Mouse (Mus musculus) layer of hippocampus, adult 2 months (tissue): ENCODE results near the gene Elfn1. TPM values are rescaled to one million over a fixed set of nuclear protein-coding genes. Genes with fewer than 3 reads are reported as not detected.
"Not testable (repeated sequence)": the region's sequence is repeated elsewhere in the genome, so short reads cannot be mapped to it uniquely, and the experiment has no call there.

Experiments used
- DNase-seq, 2 experiments: peaks; one replicate each; pipeline ENCODE4 v3.0.0; 2022; ENCODE audit warnings: low spot score in 2 of 2
- H3K27ac ChIP-seq: fragments of 200-600 bp; 2 replicates; pipeline ENCODE4 v1.8.1; 2022
- H3K4me3 ChIP-seq: fragments of 200-600 bp; 2 replicates; pipeline ENCODE4 v1.8.1; 2022; ENCODE audit warnings: mild to moderate bottlenecking
- CTCF ChIP-seq: fragments of 200-600 bp; conservative IDR thresholded peaks from 2 replicates; pipeline ENCODE4 v1.8.1; 2022; ENCODE audit warnings: antibody characterized with exemption, mild to moderate bottlenecking, moderate library complexity
- total RNA-seq, 2 experiments: library from RNA; stranded (reverse); gene quantifications; 2 replicates each; pipeline ENCODE4 v1.2.3; 2021

Elfn1 gene
- total RNA-seq, 2 experiments from 2014 or later: 27.0 to 29.1 TPM

DNA sequence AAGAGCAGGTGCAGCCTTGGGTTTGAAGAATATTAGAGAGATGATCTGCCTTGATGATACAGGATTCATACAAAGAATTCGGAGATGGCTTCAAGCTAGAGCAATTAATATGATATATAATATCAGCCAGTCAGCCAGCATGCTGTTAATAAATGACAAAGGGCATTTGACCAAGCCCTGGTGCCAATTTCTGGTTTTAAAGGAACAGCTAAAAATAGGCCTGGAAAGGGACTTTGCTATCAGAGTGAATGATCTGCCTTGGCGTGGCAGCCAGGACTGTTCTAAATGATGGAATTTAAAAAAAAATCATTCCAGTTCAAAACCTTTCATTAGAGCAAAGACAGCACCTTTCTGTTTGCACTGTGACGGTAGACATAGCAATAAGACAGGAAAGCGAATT lies 52.0 kb downstream of the Elfn1 start:
- TF ChIP-seq CTCF: no peak
- H3K27ac ChIP-seq: no peak overlapping the region
- H3K4me3 ChIP-seq: no peak overlapping the region
- no peak for DNase-seq

DNA sequence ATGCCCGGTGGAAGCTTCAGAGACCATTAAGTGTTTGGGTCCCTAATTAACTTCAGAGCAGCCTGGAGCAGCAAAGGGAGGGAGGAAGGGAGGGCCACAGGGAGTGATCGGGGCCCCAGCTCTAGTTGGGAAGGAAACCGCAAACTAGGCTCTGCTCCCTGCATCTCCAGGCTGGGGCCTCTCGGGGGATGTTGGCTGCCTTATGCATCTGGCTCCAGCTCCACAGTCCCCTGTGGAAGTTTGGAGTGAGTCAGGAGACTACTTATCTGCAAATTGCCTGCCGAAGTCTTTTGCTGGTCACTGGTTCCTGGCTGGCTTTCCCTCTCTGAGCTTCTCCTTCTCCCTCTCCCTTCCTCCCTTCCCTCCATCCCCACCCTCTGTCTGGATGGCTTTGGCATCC lies 56.6 kb downstream of the Elfn1 start:
- no peak for TF ChIP-seq CTCF
- Histone ChIP-seq H3K27ac (no peak overlapping the region), H3K4me3 (no peak overlapping the region)
- no peak for DNase-seq

DNA sequence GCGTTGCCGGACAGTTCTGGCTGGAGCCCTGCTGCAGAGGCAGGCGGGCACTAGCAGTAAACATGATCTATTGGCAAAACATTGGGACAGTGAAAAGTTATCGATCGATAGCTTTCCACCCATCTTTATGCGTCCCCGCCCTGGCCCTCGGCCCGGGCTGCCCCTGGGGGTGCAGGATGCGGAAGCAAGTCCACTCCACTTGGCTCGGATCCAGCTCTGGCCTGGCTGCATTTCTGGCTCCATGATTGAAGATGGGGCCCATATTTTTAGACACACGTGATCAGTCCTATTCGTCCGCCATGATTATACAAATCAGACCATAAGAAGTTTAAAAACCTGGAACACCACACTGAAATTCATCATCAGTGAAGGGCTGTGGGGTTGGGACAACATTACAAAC lies 57.9 kb downstream of the Elfn1 start:
- no peak for DNase-seq
- TF ChIP-seq CTCF: no peak
- H3K4me3 ChIP-seq: no peak overlapping the region
- H3K27ac ChIP-seq: no peak overlapping the region

DNA sequence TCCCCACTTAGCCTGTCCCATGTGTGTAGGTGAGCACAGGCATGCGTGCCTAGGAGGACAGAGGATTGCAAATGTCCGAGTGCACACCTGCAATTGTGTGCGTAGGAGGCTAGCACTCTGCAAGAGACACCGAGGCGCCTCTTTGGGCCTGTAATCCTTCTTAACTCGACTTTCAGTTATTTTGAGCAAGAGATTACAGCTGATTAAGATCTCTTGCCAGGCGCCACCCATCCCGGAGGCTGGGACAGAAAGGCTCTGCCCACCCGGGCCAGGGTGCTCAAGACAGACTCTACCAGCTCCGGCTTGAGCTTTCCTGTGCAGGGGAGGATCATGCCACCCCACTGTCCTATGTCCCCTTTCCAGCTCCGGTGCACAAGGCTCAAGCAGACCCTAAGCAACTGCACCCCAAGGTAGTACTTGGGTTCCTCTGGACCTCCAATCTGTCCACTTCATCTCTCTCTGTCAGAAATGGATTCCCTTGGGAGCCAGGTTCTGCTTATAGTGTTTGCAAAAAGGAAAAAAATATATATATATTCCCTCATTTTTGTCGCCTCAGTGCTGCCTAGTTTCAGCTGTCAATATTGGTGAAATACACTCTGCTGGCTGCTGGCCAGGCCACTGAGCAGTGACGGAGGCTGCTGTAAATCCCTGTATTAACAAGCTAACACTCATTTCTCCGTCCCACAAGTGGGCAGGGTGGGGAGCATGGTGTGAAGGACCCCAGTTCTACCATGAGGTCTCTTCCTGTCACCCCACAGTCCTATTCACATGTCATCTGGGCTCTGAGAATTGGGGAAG lies 61.6 kb downstream of the Elfn1 start:
- no peak for TF ChIP-seq CTCF
- no peak overlapping the region for H3K4me3 ChIP-seq

DNA sequence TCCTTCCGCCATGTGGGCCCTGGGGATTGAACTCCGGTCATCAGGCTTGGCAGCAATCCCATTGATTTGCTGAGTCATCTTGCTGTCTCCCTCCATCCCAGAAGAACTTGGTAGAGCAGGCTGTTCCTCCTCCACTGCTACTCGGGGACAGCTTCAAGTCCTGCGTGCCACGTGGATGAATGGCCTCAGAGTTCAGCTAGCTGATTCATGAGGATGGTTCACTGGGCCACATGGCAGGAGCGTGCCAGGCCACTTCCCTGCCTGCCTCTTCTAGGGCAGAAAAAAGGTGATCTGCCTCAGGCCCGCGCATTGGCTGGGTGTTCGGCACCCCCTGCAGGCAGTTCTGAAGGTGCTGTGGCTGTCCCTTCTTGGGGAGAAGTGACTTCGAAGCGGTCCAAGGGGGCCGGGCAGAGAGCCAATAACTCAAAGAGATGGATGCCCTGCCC lies 62.5 kb downstream of the Elfn1 start:
- TF ChIP-seq CTCF: peak; percentile 65
- no peak for DNase-seq
- Histone ChIP-seq H3K27ac (no peak overlapping the region), H3K4me3 (no peak overlapping the region)

More for the DNA sequence above, 61.6 kb downstream of the Elfn1 start:
- H3K27ac ChIP-seq: no peak overlapping the region
- no peak for DNase-seq

DNA sequence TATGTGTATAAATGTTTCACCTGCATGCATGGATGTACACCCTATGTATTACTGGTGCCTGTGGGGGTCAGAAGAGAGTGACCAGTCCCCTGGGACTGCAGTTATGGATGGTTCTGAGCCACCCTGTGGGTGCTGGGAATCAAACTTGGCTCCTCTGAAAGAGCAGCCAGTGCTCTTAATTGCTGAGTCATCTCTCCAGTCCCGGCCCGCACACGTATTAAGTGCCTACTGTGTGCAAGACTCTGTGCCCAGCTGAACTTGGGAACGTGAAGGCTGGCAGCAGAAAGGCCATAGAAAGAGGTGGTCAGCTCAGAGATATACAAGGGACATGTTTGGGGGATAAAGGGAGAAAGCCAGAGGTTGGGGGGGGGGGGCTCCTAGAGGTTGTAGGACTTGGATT lies 68.8 kb downstream of the Elfn1 start:
- DNase-seq: no peak
- no peak overlapping the region for H3K4me3 ChIP-seq
- no peak overlapping the region for H3K27ac ChIP-seq
- TF ChIP-seq CTCF: no peak

DNA sequence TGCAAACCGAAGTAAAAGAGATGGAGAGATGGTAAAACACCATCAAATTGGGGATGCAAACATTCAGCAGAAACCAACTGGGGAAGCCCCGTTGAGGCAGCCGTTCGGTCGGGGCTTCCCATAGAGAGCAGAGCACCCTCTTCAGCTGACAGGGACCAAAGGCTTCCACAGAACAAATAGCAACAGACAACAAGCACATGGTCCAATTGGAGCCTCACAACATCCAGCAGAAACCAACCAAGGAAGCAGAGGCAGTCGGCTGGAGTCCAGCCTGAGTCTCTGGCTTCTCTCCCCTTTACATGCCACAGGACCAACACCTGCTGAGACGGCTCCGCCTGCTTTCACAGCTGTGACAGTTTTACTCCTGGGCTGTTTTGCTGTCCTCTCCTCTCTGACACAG lies 69.7 kb downstream of the Elfn1 start:
- H3K27ac ChIP-seq: no peak overlapping the region
- no peak for DNase-seq
- no peak for TF ChIP-seq CTCF

DNA sequence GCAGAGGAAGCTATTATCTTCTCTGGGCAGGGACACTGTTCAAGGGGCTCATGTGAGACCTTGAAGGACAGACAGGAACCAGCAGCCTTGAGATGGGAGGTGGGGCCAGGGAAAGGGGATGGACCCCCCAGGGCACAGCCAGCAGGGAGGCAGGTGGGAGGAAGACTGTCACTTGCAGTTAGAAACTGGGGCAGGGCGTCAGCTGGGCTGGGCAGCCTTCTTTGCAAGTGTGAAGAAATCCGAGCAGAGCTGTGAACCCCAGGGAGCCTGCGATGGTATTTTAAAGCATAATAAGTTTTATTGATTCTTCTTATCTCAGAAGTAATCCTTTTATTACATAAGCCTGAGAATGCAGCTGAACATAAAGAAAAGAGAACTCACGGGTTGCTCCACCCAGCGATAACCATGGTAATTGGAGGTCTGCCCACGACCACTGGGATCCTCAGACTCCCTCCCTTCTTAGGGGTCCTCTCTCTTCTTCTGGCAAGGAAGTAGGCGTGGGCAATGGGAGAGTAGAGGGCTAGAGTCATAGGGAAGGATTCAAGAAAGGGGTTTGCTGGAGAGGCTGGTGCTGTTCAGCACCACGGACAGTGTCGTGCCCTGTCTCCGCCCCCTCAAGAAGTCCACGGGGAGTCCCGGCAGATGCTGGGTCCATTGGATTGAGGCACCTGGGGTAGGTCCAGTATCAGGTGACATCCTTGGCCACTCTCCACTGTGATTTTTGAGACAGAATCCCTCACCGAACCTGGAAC lies 71.0 kb downstream of the Elfn1 start:
- Histone ChIP-seq H3K27ac (no peak overlapping the region), H3K4me3 (no peak overlapping the region)
- no peak for TF ChIP-seq CTCF
- no peak for DNase-seq

More for the DNA sequence above, 69.7 kb downstream of the Elfn1 start:
- no peak overlapping the region for H3K4me3 ChIP-seq

DNA sequence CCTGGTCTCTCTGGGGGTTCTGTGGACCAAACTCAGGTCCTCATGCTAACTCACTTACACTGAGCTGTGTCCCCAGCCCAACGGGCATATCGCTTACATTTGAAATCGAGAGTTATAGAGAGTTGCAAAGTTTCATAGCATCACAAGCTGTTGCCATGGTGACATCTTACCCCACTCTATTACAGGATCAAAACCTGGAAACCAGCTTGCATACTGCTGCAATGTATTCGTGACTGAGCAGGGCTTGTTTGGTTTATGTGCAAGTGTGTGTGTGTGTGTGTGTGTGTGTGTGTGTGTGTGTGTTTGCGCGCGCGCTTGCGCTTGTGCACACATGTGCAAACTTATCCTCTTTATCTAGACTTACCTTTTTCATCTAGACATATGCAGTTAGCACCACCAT lies 71.6 kb downstream of the Elfn1 start:
- Histone ChIP-seq H3K27ac (no peak overlapping the region), H3K4me3 (no peak overlapping the region)
- TF ChIP-seq CTCF: no peak
- peak in 1 of 2 experiments; percentile 39 for DNase-seq

DNA sequence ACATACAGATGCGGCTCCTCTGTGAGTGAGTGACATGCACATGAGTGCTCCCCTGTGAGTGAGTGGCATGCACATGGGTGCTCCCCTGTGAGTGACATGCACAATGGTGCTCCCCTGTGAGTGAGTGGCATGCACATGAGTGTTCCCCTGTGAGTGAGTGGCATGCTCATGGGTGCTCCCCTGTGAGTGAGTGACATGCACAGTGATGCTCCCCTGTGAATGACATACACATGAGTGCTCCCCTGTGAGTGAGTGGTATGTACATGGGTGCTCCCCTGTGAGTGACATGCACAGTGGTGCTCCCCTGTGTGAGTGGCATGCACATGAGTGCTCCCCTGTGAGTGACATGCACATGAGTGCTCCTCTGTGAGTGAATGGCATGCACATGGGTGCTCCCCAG lies 74.2 kb downstream of the Elfn1 start:
- Histone ChIP-seq H3K4me3 (no peak overlapping the region), H3K27ac (no peak overlapping the region)
- no peak for DNase-seq
- TF ChIP-seq CTCF: no peak

DNA sequence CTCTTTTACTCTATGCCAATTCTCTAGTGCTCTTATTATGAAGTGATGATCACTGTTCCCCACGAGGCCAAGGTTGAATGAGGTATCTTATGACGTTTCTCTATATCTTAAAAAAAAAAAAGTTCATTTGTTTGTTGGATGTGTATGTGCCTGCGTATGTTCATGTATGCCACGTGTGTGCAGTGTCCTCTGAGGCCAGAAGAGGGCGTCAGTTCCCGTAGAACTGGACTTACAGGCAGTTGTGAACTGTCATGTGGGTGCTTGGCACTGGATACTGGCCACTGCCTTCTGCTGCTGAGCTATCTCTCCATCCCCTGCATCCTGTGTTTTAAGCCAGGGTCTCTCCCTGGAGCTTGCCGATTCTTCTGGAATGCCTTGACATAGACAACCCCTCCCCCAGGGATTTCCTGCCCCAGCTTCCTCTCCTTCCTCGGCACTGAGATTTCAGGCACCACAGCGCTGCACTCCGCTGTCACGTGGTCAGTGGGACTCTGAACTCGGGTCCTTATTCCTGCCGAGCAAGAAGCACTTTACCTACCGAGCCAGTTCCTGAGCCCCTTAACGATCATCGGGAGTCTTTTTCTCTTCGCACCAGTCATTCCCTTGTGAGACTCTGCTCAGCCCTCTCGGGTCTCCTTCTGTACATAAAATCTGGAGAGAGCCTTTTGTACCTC lies 77.5 kb downstream of the Elfn1 start:
- no peak overlapping the region for H3K27ac ChIP-seq
- TF ChIP-seq CTCF: no peak
- DNase-seq: no peak
- H3K4me3 ChIP-seq: no peak overlapping the region

DNA sequence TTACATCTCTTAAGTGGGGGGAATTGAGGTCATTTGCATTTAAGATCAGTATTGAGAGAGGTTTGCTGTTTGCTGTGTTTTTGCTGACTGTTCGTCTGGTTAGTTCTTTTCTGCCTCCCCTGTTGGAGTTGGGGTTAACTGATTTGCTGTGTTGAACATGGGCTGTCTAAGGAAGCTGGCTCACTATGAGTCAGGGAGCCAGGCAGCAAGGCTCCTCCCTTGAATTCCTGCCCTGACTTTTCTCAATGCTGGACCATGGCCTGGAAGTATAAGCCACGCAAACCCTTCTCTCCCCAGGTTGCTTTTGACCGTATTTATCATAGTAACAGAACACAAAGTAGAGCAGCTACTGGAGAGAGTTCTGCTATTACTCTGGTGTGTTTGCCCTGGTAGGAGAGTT lies 83.8 kb downstream of the Elfn1 start:
- no peak for TF ChIP-seq CTCF
- no peak for DNase-seq
- Histone ChIP-seq H3K4me3 (no peak overlapping the region), H3K27ac (no peak overlapping the region)

DNA sequence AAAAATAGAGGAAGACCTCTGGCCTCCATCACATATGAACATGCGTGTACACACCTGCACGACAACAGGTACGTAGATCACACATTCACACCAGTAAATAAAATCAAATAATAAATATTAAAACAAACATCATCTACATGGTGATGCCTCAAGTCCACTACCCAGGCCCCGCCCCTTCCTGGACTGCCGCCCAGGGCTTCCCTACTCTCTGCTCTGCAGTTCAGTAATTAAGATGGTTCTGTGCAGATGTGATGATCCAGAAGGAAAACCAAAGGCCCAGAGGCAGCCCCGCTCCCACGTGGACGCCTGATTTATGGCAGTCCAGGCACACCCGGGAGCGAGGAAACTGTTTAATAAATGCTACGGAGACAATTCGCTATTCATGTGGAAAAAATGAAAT lies 90.6 kb downstream of the Elfn1 start:
- not testable (repeated sequence) for H3K27ac ChIP-seq, DNase-seq, H3K4me3 ChIP-seq
